Mouse (Mus musculus): ENCODE results near the gene Nectin2.

GRCm38 (mm10) chr7:19748219-19749195 is 1.8 kb downstream of the Nectin2 start:
- no peak for TF ChIP-seq CTCF (IDR thresholded peaks at IDR 0.05; ENCODE audit: control insufficient read depth, insufficient read depth, low read length)
- TF ChIP-seq POLR2A (IDR thresholded peaks at IDR 0.05; ENCODE audit: borderline replicate concordance, control insufficient read depth, low read depth, low read length) = no peak
